Mouse (Mus musculus) brain, adult 2 months (tissue): Measurements from ENCODE around the gene Tex2.

Experiments
- DNase-seq: peaks from one replicate; pipeline ENCODE4 v3.0.0; 2011; ENCODE audit warnings: low read depth, low spot score

The Tex2 gene

GRCm38 (mm10) chr11:106460671-106461070 is 152.6 kb downstream of the Tex2 start:
- no peak for DNase-seq

GRCm38 (mm10) chr11:106458540-106458939 is 154.7 kb downstream of the Tex2 start:
- no peak for DNase-seq
